9 mouse cellular contexts compared by ENCODE assay signal in the genomic region with DNA sequence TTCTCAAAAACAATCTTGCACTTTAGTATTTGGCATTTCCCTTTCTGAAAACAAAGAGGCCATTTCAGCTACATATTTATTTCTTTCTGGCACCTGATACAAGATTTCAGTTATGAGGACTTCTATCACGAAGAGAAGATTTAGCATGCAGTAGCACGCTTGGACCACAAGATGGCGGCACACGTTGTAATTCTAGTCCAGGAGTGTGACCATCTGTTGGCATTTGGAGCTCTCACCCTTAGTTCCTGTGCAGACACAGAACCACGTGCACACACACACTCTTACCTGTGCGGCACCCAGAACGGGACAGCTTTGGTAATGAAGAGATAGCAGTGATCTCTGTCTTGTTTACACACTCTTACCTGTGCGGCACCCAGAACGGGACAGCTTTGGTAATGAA. TPM values are rescaled to one million over a fixed set of nuclear protein-coding genes. Genes with fewer than 3 reads are reported as not detected.
DNase-seq lines count a peak whose midpoint lies in the region; ATAC-seq and TF ChIP-seq lines count a peak whose summit lies in the region.
"Had no signal": no experiment of that assay in that cellular context is flagged by ENCODE, and none has a peak within 500 bp of the region (broad histone marks: within the 10 kb centered on the region; RNA-seq: fewer than 3 reads in every experiment).

No protein-coding gene starts in this region.

- no peaks in the 10 kb centered on the region for H3K36me3 ChIP-seq in forebrain, embryonic 10.5 days (replicated peaks)
- no peaks in the 10 kb centered on the region for H3K36me3 ChIP-seq in forebrain, embryonic 15.5 days
- no peaks in the 10 kb centered on the region for H3K36me3 ChIP-seq in limb, embryonic 14.5 days (ENCODE audit: control insufficient read depth, insufficient read depth, low read length)
- H3K36me3 ChIP-seq: heart, embryonic 15.5 days had no signal

- DNase-seq in forebrain, embryonic 10.5 days (ENCODE audit: extremely low spot score, low spot score) = peak; percentile 44
- DNase-seq in ovary, postnatal 14 days (ENCODE audit: low spot score) = peak; percentile 39
- DNase-seq in ovary, postnatal 10 days (ENCODE audit: low spot score) = no peak
- peak; percentile 87 to 92 for DNase-seq in cerebellum, postnatal 14 days
- DNase-seq in hindlimb bud, embryonic 11.5 days (ENCODE audit: extremely low spot score, low read depth, low spot score) = peak; percentile 42
- peak; percentile 59 for DNase-seq in limb, embryonic 14.5 days (ENCODE audit: low spot score)
- DNase-seq in right cerebral cortex, postnatal 14 days = peak; percentile 62

- no peak overlapping the region for H3K9ac ChIP-seq in forebrain, embryonic 15.5 days (replicated peaks)
- H3K9ac ChIP-seq in limb, embryonic 14.5 days (ENCODE audit: low read depth, low read length, severe bottlenecking) = no peak overlapping the region
- H3K9ac ChIP-seq: heart, embryonic 15.5 days had no signal

- WGBS in forebrain, embryonic 10.5 days = 53% methylated on average over 9 of the region's 9 CpGs
- WGBS in forebrain, embryonic 15.5 days = 50% methylated on average over 9 of the region's 9 CpGs
- WGBS in limb, embryonic 14.5 days = 41% methylated on average over 9 of the region's 9 CpGs

- ATAC-seq in forebrain, embryonic 15.5 days (replicated peaks) = no peak
- ATAC-seq in limb, embryonic 14.5 days (ENCODE audit: low FRiP score, low read depth) = no peak

- H3K4me1 ChIP-seq in forebrain, embryonic 10.5 days = no peaks in the 10 kb centered on the region
- no peaks in the 10 kb centered on the region for H3K4me1 ChIP-seq in forebrain, embryonic 15.5 days
- no peaks in the 10 kb centered on the region for H3K4me1 ChIP-seq in limb, embryonic 14.5 days (ENCODE audit: control insufficient read depth, insufficient read depth, low read length)
- H3K4me1 ChIP-seq: heart, embryonic 15.5 days had no signal

- H3K27me3 ChIP-seq in forebrain, embryonic 10.5 days (ENCODE audit: poor library complexity, severe bottlenecking) = no peaks in the 10 kb centered on the region
- no peaks in the 10 kb centered on the region for H3K27me3 ChIP-seq in forebrain, embryonic 15.5 days
- no peaks in the 10 kb centered on the region for H3K27me3 ChIP-seq in limb, embryonic 14.5 days (ENCODE audit: control insufficient read depth, insufficient read depth, low read length)
- H3K27me3 ChIP-seq: heart, embryonic 15.5 days had no signal

- no peak overlapping the region for H3K4me3 ChIP-seq in forebrain, embryonic 10.5 days
- no peak overlapping the region for H3K4me3 ChIP-seq in forebrain, embryonic 15.5 days
- no peak overlapping the region for H3K4me3 ChIP-seq in limb, embryonic 14.5 days (replicated peaks; ENCODE audit: low read length)
- H3K4me3 ChIP-seq: heart, embryonic 15.5 days had no signal

- no peak for TF ChIP-seq POLR2A in limb, embryonic 14.5 days (IDR thresholded peaks at IDR 0.05; ENCODE audit: borderline replicate concordance, extremely low read depth, insufficient read depth, insufficient read length)

- H3K4me2 ChIP-seq in forebrain, embryonic 15.5 days (replicated peaks) = no peak overlapping the region
- no peak overlapping the region for H3K4me2 ChIP-seq in limb, embryonic 14.5 days (replicated peaks; ENCODE audit: low read depth, low read length, severe bottlenecking)
- H3K4me2 ChIP-seq: heart, embryonic 15.5 days had no signal

- H3K9me3 ChIP-seq in forebrain, embryonic 10.5 days = peaks cover 5% of the 10 kb centered on the region; the same call in 1 of the 2 replicates
- H3K9me3 ChIP-seq in forebrain, embryonic 15.5 days = no peaks in the 10 kb centered on the region
- H3K9me3 ChIP-seq in limb, embryonic 14.5 days (ENCODE audit: control insufficient read depth, low read length) = no peaks in the 10 kb centered on the region
- H3K9me3 ChIP-seq: heart, embryonic 15.5 days had no signal

- no peak overlapping the region for H3K27ac ChIP-seq in forebrain, embryonic 10.5 days
- no peak overlapping the region for H3K27ac ChIP-seq in forebrain, embryonic 15.5 days (replicated peaks)
- H3K27ac ChIP-seq in limb, embryonic 14.5 days (replicated peaks; ENCODE audit: low read depth, low read length) = no peak overlapping the region
- H3K27ac ChIP-seq: heart, embryonic 15.5 days had no signal

RNA-seq across cellular contexts. Expression of a gene that starts 25.4 kb away (rescaled TPM):
- polyA plus RNA-seq in forebrain, embryonic 10.5 days (2016; fragmentation: Nextera tagmentation; extraction: Ambion mirVana) = not detected in 2 replicates
- 0.20 and 0.50 TPM in 2 replicates for polyA plus RNA-seq in forebrain, embryonic 15.5 days (2015; fragmentation: Nextera tagmentation; extraction: Ambion mirVana)
- 0.47 TPM in 2 replicates for polyA plus RNA-seq in limb, embryonic 14.5 days (2012; rRNA removed)
- polyA plus RNA-seq in limb, embryonic 14.5 days (2014; fragmentation: Nextera tagmentation; extraction: Ambion mirVana) = 0.04 and 0.18 TPM in 2 replicates

RNA-seq across cellular contexts. Expression of a gene that starts 37.5 kb away (rescaled TPM):
- polyA plus RNA-seq in forebrain, embryonic 10.5 days (2016; fragmentation: Nextera tagmentation; extraction: Ambion mirVana) = 0.15 TPM in 1 of 2 replicates, not detected in the other
- polyA plus RNA-seq in forebrain, embryonic 15.5 days (2015; fragmentation: Nextera tagmentation; extraction: Ambion mirVana) = 3.8 and 4.2 TPM in 2 replicates
- 0.33 and 0.42 TPM in 2 replicates for polyA plus RNA-seq in limb, embryonic 14.5 days (2012; rRNA removed)
- polyA plus RNA-seq in limb, embryonic 14.5 days (2014; fragmentation: Nextera tagmentation; extraction: Ambion mirVana) = 0.15 and 0.39 TPM in 2 replicates

RNA-seq across cellular contexts. Expression of a gene that starts 59.3 kb away (rescaled TPM):
- 11.0 and 12.3 TPM in 2 replicates for polyA plus RNA-seq in forebrain, embryonic 10.5 days (2016; fragmentation: Nextera tagmentation; extraction: Ambion mirVana)
- 12.0 and 14.4 TPM in 2 replicates for polyA plus RNA-seq in forebrain, embryonic 15.5 days (2015; fragmentation: Nextera tagmentation; extraction: Ambion mirVana)
- 16.1 and 19.7 TPM in 2 replicates for polyA plus RNA-seq in limb, embryonic 14.5 days (2012; rRNA removed)
- polyA plus RNA-seq in limb, embryonic 14.5 days (2014; fragmentation: Nextera tagmentation; extraction: Ambion mirVana) = 27.3 and 27.6 TPM in 2 replicates
